Mouse (Mus musculus) liver, embryonic 14.5 days (tissue): ENCODE measurements at regions not wholly inside any gene's neighbourhood (a gene's known extent, or its start where the extent isn't known, plus 50 kb on each side); places are given as distances from the start of the nearest gene placed in this dataset.

Experiments used
- CTCF ChIP-seq: IDR thresholded peaks from 2 replicates; pipeline ENCODE4 v1.5.1; 2016; ENCODE audit warnings: antibody characterized with exemption, low read depth, control low read depth
- EP300 ChIP-seq: IDR thresholded peaks from 2 replicates; pipeline ENCODE4 v1.6.1; 2016; ENCODE audit warnings: antibody characterized with exemption, low read depth

DNA sequence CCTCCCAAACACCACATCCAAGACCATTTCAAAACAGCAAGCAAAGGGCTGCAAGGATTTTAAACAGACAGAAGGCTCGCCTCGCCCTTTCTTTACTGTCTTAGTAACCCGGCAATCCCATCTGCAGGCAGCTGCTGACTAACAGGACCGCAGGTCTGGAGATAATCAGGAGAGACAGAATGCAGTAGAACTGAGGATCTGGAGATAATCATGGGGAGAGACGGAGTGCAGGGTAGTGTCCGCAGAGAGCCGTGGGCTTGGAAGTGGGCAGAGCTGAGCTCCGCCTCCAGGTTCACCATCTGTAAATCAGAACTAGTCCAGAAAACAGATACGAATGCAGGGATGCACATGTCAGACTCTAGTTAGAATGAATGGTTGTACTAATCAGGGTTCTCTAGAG lies 79.4 kb upstream of the Mgme1 start:
- TF ChIP-seq EP300 (no peak), CTCF (no peak)
